Mouse (Mus musculus) heart, adult 18-20 months (tissue): ENCODE results near the gene Lrrc45. TPM values are rescaled to one million over a fixed set of nuclear protein-coding genes. Genes with fewer than 3 reads are reported as not detected.
"Not testable (repeated sequence)": the region's sequence is repeated elsewhere in the genome, so short reads cannot be mapped to it uniquely, and the experiment has no call there.

Experiments
- DNase-seq, 2 experiments: peaks; one replicate each; pipeline ENCODE4 v3.0.0; 2021 to 2022; ENCODE audit warnings: mixed read lengths in 1 of 2
- total RNA-seq, 2 experiments: library from RNA; stranded (reverse); gene quantifications; 2 replicates each; pipeline ENCODE4 v1.2.3; 2021

The Lrrc45 gene
- total RNA-seq, 2 experiments from 2014 or later = 3.8 to 4.3 TPM

DNA sequence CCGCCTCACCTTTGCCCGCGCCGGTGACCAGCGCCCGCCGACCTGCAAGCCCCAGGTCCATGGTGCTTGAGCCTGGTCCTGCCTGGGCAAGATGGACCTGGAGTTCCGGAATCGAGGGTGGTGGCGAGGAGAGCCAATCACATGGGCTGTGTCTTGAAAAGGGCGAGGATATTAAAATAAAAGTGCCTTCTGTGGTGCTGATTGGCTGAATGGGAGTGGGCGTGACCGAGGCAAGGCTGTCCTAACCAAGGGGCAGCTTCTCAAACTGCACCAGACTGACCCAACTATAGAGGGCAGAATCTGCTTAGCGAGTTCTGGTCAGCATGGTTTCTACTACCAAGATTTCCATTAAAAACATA, 13.4 kb downstream of the Lrrc45 start, which contains the start of gene Dcxr:
Gene Dcxr (minus strand): TSS at position 113 of the 359 bp plus-strand sequence.
- peak; percentile 93 to 96 for DNase-seq

DNA sequence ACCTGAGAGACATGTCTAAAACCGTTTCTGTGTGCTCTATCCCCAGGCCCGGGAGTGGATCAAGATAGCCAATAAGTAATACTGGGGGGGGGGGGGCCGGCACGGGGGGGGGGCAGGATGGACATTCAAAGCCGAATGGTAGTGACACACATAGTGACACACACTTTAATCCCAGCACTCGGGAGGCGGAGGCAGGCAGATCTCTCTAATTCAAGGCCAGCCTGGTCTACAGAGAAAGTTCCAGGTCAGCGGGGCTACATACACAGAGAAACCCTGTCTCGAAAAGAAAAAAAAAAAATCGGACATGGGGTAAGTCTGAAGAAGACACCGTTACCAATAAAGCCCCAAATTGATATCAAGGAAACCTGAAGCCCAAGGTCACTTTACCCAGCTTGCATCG, 13.8 kb downstream of the Lrrc45 start:
- DNase-seq = no peak

DNA sequence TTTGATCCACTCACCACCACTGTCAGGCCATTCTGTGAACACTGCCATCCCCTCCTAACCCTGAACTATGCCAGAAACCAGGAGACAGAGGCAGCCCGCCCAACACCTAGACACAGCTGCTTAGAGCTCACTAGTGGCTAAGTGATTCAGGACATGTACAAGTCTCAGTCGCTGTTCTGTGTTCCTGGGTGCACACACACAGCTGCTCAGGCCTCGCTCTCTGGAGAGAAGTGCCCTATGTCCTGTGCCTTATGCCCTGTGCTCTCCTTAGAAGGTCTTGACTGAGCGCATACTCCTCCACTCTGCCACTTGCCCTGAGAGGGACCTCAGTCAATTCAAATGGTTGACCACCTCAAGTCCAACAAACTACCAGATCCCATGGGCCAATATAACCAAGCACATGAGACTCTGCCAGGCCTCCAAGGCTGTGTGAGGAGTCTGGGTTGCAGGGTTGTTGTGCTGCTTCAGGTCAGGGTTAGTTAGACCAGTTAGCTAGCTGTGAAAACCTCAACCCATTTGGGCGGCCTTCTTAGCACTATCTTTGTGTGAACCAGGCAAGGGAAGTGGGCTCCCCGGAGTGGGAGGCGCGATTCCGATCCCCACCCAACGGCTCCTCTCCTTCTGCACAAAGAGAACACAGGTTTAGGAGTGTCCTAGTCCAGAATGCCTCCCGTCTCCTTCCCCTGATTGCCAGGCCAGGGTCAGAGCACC, 15.0 kb downstream of the Lrrc45 start:
- DNase-seq = no peak

DNA sequence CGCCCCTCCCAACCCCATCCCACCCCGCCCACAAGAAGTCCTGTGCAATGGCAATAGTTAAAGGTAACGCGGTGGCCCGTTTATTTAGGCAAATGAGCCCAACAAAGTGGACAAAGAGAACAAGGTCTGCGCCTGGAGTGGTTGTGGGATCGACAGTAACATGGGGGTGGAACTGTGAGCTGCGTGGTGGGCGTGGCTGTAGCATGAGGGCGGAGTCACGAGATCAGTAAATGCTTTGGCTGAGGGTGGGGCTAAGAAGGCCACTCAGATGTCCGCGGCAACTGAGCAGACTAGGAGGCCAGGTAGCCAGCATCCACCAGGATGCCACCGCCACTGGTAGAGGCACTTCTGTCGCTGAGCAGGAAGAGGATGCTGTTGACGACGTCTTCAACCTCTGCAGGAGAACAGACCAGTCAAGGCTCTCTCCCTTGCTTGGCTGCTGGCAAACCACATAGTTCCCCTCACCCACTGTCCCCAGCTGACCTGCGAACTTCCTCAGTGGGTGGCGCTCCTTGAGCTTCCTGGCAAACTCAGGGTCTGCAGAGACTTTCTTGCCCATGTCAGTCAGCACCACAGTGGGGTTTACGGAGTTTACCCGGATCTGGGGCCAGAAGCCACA, 15.8 kb downstream of the Lrrc45 start:
- peak; percentile 40 to 54 for DNase-seq

DNA sequence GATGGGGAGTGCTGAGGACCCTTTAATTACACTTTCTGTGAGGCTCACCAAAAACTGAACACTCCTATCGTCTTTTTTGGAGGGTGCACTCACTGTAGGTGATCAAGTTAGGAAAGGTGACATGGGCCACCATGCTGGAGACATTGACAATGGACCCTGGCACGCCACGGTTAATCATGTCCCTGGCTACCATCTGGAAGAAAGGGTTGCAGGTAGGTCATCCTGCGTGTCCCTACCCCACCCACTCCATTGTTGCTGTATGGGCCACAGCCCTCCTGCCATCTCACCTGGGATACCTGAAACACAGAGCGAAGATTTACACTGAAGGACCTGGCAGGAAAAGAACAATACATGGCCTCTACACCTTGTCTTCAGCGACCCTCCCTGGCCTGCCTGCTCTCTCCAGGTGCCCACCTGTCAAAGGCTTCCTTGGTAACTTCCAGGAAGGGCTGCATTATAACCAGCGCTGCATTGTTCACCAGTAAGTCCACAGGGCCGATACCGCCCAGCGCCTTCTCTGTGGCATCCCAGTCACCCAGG, 16.7 kb downstream of the Lrrc45 start:
- peak in 1 of 2 experiments; percentile 1 for DNase-seq

DNA sequence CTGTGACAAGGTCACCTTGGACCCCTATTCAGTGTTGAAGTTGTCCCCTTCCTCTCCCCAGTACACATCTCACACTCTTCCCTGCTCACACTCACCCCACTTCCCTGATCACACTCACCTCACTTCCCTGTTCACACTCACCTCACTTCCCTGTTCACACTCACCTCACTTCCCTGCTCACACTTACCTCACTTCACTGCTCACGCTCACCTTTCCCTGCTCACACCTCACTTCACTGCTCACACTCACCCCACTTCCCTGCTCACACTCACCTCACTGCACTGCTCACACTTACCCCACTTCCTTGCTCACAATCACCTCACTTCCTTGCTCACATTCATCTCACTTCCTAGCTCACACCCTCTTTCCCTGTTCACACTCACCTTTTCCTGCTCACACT, 17.7 kb downstream of the Lrrc45 start:
- peak in 1 of 2 experiments; percentile 1 for DNase-seq

DNA sequence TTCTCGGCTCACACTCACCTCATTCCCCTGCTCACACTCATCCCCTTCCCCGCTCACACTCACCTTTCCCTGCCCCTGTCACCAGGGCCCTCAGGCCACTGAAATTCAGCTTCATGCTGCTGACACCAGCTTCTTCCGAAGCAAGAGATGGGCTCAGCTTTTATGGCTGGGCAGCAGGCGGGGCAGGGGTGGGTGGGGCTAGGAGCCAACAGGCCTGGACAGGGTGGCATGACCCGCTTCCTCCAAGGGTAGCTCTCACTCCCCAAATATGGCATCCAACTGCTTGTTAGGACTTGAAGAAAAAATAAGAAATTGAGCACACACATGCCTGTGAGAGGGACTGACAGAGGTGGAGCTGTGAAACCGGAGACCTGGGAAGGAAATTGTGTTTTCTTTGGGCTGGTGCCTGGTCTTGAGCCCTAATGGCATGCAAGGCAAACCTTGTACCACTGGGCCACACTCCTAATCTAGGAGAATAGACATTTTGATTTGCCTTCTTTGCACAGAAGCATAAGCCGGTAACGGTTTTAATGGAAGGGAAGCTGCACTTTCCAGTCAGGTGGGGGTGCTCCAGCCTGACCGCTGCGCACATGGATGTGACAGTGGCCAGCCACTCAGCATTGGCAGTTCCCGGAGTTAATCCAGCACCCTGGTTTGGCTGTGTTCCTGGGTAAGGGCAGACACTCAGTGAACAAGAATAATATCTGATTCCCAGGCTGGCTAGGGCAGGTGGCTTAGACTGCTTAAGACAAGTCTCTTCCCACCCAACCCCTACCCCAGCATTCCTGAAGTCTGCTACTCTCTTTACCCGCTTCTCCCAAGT, 18.3 kb downstream of the Lrrc45 start, which contains the start of gene Cbr2:
Gene Cbr2 (minus strand): TSS at position 257 of the 823 bp plus-strand sequence.
- peak; percentile 72 to 80 for DNase-seq

DNA sequence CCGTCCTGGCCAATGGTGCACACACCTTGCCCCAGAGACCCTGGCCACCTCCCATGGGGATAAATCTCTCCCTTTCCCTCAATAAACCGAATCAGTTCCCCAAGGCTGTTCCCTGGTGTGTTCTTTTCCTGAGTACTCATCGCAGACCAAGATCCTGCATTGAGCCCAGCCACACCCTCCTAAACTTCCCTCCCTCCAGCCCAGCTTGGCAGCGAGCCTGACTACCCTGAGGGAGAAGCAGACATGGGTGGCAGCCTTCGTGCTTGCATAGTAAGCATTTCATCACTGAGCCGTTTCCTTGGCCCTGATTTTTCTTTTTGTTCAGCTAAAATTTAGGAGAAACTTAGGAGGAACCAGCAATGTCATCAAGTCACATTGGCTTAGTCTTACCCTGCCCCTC, 19.8 kb downstream of the Lrrc45 start:
- peak; percentile 66 to 83 for DNase-seq

DNA sequence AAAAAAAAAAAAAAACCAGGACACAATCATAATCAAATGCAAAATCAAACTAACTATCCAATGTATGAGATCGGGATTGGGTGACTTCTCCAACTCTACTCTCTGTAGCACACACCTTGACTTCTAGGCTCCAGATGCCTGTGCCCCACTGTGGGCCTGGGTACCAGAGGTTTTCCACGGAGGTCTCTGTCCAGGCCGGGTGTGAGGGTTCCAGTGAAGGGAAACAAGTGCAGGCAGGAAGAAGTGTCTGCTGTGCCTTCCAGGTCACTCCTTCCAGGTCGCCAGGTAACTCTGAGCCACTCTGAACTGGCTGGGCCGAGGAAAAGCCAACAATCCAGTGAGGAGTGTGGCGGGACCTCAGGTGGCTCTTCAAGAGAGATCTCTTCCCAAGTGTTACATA, 22.7 kb downstream of the Lrrc45 start:
- DNase-seq = no peak

DNA sequence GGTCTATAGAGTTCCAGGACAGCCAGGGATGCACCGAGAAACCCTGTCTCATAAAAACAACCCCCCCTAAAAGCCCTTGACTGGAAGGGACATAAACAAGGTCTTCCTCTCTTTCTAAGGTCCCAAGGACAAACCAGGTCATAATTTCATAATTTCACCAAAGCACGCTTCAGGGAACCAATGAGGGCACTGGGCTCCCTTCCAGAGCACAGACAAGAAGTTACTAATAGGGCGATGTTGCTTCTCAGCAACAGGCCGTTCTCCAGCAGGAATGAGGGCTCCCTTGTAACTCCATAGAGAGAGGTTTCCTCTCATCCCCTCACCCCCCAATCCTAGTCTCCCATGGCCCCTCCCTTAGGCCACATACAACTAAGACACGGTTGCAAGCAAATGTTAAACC, 27.3 kb downstream of the Lrrc45 start:
- DNase-seq = no peak

DNA sequence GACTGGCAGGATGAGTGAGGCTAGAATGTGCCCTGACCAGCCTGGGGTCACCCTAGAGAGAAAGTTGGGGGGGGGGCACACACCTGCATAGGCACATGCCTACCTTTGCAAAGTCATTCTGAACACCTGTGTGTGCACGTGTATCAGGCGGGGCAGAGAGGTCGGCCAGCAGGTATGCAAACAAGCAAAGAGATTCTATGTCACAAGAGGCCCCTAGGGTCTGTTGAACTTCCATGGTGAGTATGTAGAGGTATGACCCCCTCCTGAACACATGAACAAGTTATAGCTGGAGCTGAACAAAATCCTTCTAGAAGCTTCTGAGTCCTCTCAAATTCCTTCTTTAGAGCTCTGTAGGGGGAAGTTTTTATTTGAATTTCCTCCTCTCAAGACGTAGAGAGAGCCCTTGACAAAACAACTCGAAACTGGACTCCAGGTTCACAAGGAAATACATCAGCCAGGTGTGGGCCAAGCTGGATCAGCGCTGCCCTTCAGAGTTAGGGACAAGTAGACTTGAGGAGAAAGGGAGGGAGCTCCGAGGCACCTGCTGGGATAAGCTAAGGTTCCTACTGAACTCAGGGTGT, 30.5 kb downstream of the Lrrc45 start:
- no peak for DNase-seq

DNA sequence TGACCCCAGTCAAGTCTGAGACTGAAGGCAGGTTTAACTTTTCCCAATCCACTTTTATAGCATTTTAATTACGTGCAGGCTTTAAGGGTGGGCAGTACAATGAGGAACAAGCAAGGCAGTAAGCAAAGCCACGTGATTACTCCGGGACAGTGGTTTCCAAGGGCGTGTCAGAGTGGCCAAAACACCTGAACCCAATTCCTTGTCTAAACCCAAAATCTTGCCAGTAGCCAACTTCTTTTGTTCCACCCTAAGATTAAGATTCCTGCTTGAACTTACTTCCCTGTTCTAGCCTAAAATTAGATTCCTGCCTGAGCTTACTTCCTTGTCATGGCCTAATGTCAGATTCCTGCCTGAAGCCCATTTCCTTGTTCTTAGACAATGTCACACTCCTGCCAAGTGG, 34.2 kb downstream of the Lrrc45 start:
- DNase-seq = peak in 1 of 2 experiments; percentile 52

DNA sequence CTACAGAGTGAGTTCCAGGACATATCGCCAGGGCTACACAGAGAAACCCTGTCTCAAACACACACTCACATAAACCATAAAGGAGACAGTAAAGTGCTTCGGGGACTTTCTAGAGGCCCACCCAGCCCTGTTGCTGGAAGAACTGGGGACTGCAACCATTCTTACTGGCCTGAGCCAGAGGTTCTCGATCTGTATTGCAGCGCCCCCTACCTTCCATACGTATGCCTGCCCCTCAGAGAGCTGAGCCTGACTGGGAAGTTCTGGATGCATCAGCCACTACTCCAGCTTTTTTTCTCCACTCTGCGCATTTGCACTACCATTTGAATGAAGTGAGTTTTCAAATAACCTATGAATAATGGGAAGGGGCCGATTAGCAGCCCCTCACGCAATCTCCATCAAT, 35.7 kb downstream of the Lrrc45 start:
- DNase-seq = peak in 1 of 2 experiments; percentile 49

DNA sequence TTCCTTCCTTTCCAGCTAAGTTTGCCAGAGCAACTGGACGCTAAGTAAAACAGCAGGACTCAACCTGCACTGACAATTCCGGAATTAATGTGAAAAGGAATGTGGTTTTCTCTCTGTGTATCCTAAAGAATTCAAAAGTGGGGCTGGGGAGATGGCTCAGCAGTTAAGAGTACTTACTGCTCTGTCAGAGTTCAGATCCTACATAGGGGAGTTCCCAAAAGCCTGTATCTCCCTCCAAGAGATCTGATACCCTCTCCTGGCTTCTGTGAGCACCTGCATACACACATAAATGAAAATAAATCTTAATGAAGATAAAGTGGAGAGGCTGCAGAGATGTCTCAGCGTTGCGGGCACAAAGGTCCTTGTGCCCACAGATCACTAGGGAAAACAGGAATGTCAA, 37.9 kb downstream of the Lrrc45 start:
- no peak for DNase-seq

DNA sequence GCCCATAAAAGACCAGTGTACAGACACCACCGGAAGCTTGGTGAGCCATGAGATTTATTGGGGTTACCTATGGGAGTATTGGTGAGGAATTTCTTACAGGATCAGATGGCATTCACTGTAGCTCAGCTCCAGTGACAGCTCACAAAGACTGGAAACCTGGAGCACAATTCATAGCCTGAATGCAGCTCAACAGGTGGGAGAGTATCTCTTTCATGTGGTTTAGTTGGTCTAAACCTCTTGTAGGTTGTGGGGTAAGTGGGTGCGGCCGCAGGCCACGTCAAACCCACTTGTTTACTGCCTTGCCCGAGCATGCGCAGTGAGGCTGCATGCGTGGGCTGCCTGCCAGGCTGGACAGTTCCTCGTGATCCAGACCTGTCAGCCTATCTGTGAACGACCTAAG, 46.5 kb downstream of the Lrrc45 start:
- no peak for DNase-seq

DNA sequence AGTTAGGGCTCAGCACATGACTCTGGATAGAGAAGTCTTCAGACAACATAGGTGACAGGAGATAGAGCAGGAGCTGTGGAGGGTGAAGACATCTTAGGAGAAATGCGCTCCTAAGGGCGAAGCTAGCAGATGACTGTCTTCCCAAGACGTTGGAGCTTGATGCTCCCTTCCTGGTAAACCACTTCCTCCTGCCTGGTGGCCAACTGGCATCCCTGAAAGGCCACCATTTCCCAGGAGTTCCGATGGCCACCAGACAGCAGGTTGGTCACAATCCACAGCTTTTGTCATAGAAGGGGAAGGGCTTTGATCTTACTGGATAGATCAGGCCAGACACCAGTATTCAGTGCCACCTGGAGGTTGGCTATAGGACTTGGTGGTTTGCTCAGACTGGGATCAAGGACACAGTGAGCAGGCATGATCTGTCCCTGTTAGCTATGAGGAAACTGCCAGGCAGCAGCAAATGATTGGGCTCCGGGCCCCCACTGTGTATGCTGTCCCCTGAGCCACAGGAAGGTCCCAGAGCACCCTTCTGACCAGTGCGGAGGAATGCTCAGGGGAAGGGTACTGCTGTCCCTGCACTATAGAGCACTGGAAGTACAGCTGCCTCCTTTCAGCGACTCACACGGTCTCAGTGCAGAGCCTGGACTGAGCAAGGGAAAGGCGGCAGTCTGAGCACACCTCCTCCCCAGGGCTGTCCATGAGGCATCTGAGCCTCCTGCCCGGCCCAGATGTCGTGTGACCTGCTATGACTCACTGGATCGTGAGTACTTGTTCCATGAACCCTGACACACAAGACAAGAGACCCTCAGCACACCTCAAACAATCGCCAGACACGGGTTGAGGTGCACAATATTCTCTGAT, 48.3 kb downstream of the Lrrc45 start:
- DNase-seq = no peak

DNA sequence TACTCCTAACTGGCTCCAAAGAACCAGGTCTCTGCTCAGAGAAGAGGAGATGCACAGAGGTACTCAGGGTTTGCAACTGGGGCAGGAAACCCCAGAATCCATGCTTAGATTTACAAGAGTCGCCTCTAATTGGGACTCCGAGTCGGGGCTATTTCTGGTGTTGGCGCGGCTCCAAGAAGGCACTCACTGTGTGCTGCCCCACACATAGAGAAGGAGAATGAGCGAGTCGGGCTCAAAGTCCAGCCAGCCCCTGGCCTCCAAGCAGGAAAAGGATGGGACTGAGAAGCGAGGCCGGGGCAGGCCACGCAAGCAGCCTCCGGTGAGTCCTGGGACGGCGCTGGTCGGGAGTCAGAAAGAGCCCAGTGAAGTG, 48.9 kb downstream of the Lrrc45 start, which contains the start of gene Hmga1b:
Gene Hmga1b (plus strand): TSS at position 123 of the 370 bp plus-strand sequence.
- not testable (repeated sequence) for DNase-seq

DNA sequence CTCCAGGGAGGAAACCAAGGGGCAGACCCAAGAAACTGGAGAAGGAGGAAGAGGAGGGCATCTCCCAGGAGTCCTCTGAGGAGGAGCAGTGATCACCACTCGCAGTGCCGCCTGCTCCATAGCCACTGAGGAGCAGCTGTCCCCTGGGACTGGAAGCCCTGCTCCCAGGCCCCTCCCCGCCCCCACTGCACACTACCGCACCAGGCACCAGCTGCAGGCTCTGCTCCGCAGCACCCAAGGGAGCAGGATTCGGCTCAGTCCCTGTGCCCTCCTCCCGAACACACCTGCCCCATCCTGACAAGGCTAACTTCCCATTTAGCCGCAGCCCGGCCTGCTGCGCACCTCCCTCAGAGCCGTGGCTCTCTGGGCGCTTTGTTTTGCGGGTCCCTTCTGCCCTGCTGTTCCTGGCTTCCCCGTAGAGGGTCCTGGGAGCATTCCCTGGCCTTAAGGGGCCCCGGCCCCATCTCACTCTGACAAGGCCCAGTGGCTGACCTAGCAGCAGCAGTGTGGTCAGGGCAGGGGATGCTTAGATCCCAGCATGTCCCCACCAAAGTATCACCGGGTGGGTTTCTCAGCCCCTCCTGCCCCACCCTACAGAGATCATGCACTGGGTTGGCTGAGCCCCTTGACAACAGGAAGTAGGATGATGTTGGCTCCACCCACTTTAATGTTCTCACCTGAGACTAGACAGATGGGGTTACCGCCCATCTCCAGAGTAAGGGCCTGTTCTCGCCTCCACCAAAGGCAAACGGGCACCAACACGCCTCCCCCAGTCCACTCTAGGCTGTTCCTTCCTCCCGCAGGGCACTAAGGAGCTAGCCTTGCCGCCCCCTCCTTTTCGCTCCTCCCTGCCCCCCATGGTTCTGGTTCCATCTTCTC, 49.6 kb downstream of the Lrrc45 start:
- not testable (repeated sequence) for DNase-seq

DNA sequence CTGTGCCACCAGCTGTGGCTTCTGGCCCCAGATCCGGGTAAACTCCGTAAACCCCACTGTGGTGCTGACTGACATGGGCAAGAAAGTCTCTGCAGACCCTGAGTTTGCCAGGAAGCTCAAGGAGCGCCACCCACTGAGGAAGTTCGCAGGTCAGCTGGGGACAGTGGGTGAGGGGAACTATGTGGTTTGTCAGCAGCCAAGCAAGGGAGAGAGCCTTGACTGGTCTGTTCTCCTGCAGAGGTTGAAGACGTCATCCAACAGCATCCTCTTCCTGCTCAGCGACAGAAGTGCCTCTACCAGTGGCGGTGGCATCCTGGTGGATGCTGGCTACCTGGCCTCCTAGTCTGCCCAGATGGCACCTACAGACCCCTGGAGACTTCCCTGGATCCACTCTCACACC, 53.3 kb downstream of the Lrrc45 start:
- not testable (repeated sequence) for DNase-seq

DNA sequence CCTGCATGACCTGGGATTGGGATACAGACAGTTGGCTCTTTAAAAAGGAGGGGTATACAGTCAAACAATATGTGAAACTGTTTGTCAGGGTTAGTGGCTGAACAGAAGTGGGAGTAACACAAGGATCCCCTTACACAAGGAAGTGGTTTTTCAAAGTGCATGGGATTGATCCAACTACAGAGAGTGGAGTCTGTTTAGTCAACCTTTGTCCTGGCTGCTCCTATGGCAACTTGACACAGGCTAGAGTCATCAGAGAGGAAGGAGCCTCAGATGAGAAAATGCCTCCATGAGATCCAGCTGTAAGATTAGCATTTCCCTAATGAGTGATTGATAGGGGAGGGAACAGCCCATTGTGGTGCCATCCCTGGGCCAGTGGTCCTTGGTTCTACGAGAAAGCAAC, 54.5 kb downstream of the Lrrc45 start:
- no peak for DNase-seq
